Mouse (Mus musculus): Measurements from ENCODE around the gene Gm17334.

DNA sequence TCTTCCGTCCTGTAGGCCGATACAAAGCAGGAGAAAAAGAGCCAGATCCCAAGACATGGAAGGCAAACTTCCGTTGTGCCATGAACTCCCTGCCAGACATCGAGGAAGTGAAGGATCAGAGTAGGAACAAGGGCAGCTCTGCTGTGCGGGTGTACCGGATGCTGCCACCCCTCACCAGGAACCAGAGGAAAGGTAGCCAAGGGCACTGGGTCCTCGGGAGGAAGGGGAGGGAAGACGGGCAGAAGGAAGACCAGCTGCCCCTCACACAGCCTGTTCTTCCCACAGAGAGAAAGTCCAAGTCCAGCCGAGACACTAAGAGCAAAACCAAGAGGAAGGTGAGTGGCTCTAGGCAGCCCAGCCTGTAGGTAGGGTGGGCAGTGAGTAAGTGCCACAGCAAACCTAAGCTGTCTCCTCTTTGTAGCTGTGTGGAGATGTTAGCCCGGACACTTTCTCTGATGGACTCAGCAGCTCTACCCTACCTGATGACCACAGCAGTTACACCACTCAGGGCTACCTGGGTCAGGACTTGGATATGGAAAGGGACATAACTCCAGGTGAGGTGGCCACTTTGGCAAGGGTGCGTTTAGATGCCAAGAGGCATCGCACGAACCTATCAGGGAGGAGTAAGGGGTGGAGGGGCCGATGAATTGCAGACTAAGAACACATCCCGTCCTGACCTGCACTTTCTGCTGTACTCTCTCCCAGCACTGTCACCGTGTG lies 814 bp upstream of the Gm17334 start:
- TF ChIP-seq POLR2A (IDR thresholded peaks at IDR 0.05; ENCODE audit: insufficient read depth, low read depth, low read length) (no peak), CTCF (IDR thresholded peaks at IDR 0.05) (no peak)

Data from heart, adult 2 months (tissue).